Mouse (Mus musculus) heart, postnatal 10 days (tissue): Measurements from ENCODE around the gene 9130204L05Rik. TPM values are rescaled to one million over a fixed set of nuclear protein-coding genes. Genes with fewer than 3 reads are reported as not detected.

Experiments used
- DNase-seq, 2 experiments: peaks; one replicate each; pipeline ENCODE4 v3.0.0; 2021
- intact Hi-C: fragments of 180-260 bp; cut with DNase I; formaldehyde crosslinking; loops from one replicate; pipeline ENCODE4 v1.15.1; 2025
- total RNA-seq, 2 experiments: library from RNA; stranded (reverse); gene quantifications; 2 replicates each; pipeline ENCODE4 v1.2.3; 2021

9130204L05Rik gene
- not detected for total RNA-seq

- intact Hi-C loops: no loop called here
- DNase-seq: no peak
Observed at GRCm38 (mm10) chr3:91090703-91091102, at the start of gene 9130204L05Rik. Gene 9130204L05Rik (minus strand): TSS chr3:91090803.

GRCm38 (mm10) chr3:91108696-91109095 is 18.1 kb upstream of the 9130204L05Rik start:
- intact Hi-C loops: no loop called here
- DNase-seq: no peak

DNA sequence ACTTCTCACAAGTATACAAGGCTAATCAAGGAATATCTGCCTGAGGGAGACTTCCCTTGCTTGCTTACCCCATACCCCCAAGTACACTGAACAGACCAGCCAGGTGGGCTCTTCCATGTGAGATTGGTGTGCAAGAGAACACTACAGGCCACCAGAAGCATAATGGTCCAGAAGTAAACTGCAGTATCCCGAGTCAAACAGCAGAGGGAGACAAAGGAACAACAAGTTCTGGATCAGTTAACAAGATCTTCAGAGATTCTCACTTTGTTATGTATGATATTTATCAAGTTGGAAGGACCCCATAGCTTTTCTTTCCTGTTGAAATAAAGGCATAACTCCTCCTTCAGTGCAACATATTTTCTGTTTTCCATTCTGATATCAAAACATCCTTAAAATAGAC is 31.4 kb downstream of the 9130204L05Rik start:
- no peak for DNase-seq
- intact Hi-C loops: no loop called here

DNA sequence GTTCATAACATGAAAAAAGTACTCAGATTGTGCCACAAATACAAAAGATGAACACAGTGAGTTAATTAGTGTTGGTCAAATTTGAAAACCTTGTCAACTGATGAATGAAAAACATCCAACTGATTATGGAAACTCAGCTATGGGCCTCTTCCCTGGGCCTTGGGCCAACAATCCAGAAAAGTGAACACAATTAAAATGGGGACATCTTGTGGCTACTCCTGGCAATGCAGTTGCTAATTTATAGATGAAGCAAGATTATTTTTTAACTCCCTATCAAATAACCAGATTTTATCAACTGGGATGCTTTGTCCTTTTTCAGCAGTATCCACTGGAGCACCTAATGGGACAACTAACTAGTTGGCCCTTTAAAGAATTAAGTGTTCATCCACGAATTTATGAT is 37.9 kb downstream of the 9130204L05Rik start:
- intact Hi-C loops: no loop called here
- DNase-seq: no peak
